Mouse (Mus musculus) urinary bladder, postnatal 4 days (tissue): ENCODE results near the gene Pkp4.

Experiments used
- DNase-seq, 2 experiments: peaks; one replicate each; pipeline ENCODE4 v3.0.0; 2021 to 2022; ENCODE audit warnings: low spot score in 2 of 2

Gene Pkp4

GRCm38 (mm10) chr2:59184107-59185064 lies 23.7 kb downstream of the Pkp4 start:
- DNase-seq = no peak

- DNase-seq = no peak
Observed at GRCm38 (mm10) chr2:59186122-59186521, 25.5 kb downstream of the Pkp4 start.

GRCm38 (mm10) chr2:59186966-59187365 lies 26.3 kb downstream of the Pkp4 start:
- DNase-seq = no peak

- no peak for DNase-seq
Observed at GRCm38 (mm10) chr2:59188306-59188705, 27.7 kb downstream of the Pkp4 start.

- no peak for DNase-seq
Observed at GRCm38 (mm10) chr2:59189661-59190185, 29.1 kb downstream of the Pkp4 start.

GRCm38 (mm10) chr2:59190186-59190585 lies 29.5 kb downstream of the Pkp4 start:
- no peak for DNase-seq

GRCm38 (mm10) chr2:59191466-59191865 lies 30.8 kb downstream of the Pkp4 start:
- no peak for DNase-seq

GRCm38 (mm10) chr2:59193117-59193516 lies 32.5 kb downstream of the Pkp4 start:
- DNase-seq = no peak

GRCm38 (mm10) chr2:59197156-59197555 lies 36.5 kb downstream of the Pkp4 start:
- DNase-seq = no peak

- no peak for DNase-seq
Observed at GRCm38 (mm10) chr2:59199476-59199976, 38.9 kb downstream of the Pkp4 start.

- no peak for DNase-seq
Observed at GRCm38 (mm10) chr2:59200511-59200910, 39.9 kb downstream of the Pkp4 start.

GRCm38 (mm10) chr2:59202930-59203329 lies 42.3 kb downstream of the Pkp4 start:
- DNase-seq = no peak

- DNase-seq = no peak
Observed at GRCm38 (mm10) chr2:59203627-59204425, 43.2 kb downstream of the Pkp4 start.

- DNase-seq = no peak
Observed at GRCm38 (mm10) chr2:59205092-59205491, 44.4 kb downstream of the Pkp4 start.

GRCm38 (mm10) chr2:59206190-59206589 lies 45.5 kb downstream of the Pkp4 start:
- no peak for DNase-seq

GRCm38 (mm10) chr2:59207240-59207639 lies 46.6 kb downstream of the Pkp4 start:
- no peak for DNase-seq

- DNase-seq = no peak
Observed at GRCm38 (mm10) chr2:59207725-59208124, 47.1 kb downstream of the Pkp4 start.

GRCm38 (mm10) chr2:59208276-59208675 lies 47.6 kb downstream of the Pkp4 start:
- no peak for DNase-seq

- DNase-seq = no peak
Observed at GRCm38 (mm10) chr2:59211051-59211450, 50.4 kb downstream of the Pkp4 start.

- DNase-seq = no peak
Observed at GRCm38 (mm10) chr2:59212430-59212829, 51.8 kb downstream of the Pkp4 start.

- DNase-seq = no peak
Observed at GRCm38 (mm10) chr2:59212846-59213245, 52.2 kb downstream of the Pkp4 start.

GRCm38 (mm10) chr2:59217931-59218330 lies 57.3 kb downstream of the Pkp4 start:
- no peak for DNase-seq
